Mouse (Mus musculus): ENCODE measurements around the gene Fam186b. TPM values are rescaled to one million over a fixed set of nuclear protein-coding genes. Genes with fewer than 3 reads are reported as not detected.
A peak's percentile ranks its signal among the peaks of the same experiment; 100 is the strongest.

The Fam186b gene
- polyA plus RNA-seq, 1 experiment from 2014 or later: 0.56 TPM

- Histone ChIP-seq H3K9ac (0 out of 2 replicates have a peak overlapping the region, but pooled peaks have one; percentile 26), H3K9me3 (no peaks in the 10 kb centered on the region), H3K4me3 (no peak overlapping the region), H3K36me3 (peaks cover 21% of the 10 kb centered on the region), H3K4me1 (peaks cover 15% of the 10 kb centered on the region; the same call in 1 of the 2 replicates), H3K27me3 (replicated peaks) (no peaks in the 10 kb centered on the region), H3K27ac (peak overlapping the region; percentile 34), H3K4me2 (replicated peaks) (no peak overlapping the region)
- ATAC-seq (ENCODE audit: low FRiP score, low read depth): no peak
- 60% methylated on average over 9 of the region's 9 CpGs for WGBS
Measured at GRCm38 (mm10) chr15:99332921-99333675, 37.4 kb upstream of the Fam186b start.

- H3K4me2 ChIP-seq (replicated peaks): no peak overlapping the region
- H3K4me3 ChIP-seq: no peak overlapping the region
- H3K9me3 ChIP-seq: no peaks in the 10 kb centered on the region
- no peaks in the 10 kb centered on the region for H3K27me3 ChIP-seq (replicated peaks)
- H3K9ac ChIP-seq: no peak overlapping the region
- H3K27ac ChIP-seq: no peak overlapping the region
- peaks cover 15% of the 10 kb centered on the region; the same call in 1 of the 2 replicates for H3K4me1 ChIP-seq
- ATAC-seq (ENCODE audit: low FRiP score, low read depth): no peak
- peaks cover 30% of the 10 kb centered on the region for H3K36me3 ChIP-seq
Measured at GRCm38 (mm10) chr15:99332111-99332510, 36.4 kb upstream of the Fam186b start.

GRCm38 (mm10) chr15:99331341-99331740, 35.7 kb upstream of the Fam186b start:
- Histone ChIP-seq H3K27ac (no peak overlapping the region), H3K4me2 (replicated peaks) (no peak overlapping the region), H3K9ac (no peak overlapping the region), H3K27me3 (replicated peaks) (no peaks in the 10 kb centered on the region), H3K36me3 (peaks cover 33% of the 10 kb centered on the region), H3K4me3 (no peak overlapping the region), H3K9me3 (no peaks in the 10 kb centered on the region), H3K4me1 (peaks cover 15% of the 10 kb centered on the region; the same call in 1 of the 2 replicates)
- WGBS: 71% methylated on average over 5 of the region's 5 CpGs
- no peak for ATAC-seq (ENCODE audit: low FRiP score, low read depth)

DNA sequence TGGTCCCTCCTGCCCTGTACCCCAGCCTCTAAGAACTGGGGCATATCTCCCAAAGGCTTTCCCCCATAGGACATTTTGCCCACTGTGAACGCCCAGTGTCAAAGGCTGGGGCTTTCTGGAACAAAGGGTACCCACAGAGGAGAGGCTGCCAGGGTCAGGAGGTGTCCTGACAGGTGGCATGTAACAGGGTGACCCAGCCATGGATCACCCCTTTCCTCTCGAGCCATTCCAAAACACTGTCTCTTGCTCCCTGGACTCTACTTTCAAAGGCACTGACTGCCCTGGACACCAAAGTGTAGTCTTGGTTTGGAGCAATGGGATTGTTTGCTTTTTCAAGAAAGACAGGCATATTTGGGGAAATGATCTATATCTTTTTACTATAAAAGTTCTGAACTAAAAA, 34.6 kb upstream of the Fam186b start:
- Histone ChIP-seq H3K4me2 (replicated peaks) (no peak overlapping the region), H3K9me3 (no peaks in the 10 kb centered on the region), H3K4me1 (peaks cover 15% of the 10 kb centered on the region; the same call in 1 of the 2 replicates), H3K36me3 (peaks cover 37% of the 10 kb centered on the region), H3K9ac (no peak overlapping the region), H3K4me3 (no peak overlapping the region), H3K27ac (no peak overlapping the region), H3K27me3 (replicated peaks) (no peaks in the 10 kb centered on the region)
- WGBS: 82% methylated on average over 2 of the region's 2 CpGs
- no peak for ATAC-seq (ENCODE audit: low FRiP score, low read depth)

DNA sequence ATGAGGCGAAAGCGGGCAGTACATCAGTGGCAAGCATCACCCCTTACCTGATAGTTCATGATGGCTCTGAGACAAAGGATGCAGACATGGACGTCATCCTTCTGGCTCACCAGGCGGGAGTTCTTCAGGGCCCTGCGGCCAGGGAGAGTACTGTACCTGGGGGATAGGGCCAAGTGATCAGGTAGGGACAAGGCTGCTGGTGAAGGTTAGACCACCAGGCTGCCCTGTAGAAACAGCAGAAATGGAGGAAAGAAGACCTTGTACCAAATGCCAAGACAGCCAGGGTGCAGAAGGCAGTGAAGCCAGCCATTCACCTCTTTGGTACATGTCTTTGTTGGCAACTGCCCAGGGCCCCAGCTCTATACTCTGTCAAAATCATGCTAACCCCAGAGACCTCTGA, 32.3 kb upstream of the Fam186b start:
- Histone ChIP-seq H3K9me3 (no peaks in the 10 kb centered on the region), H3K27ac (no peak overlapping the region), H3K36me3 (peaks cover 53% of the 10 kb centered on the region), H3K4me1 (peaks cover 8% of the 10 kb centered on the region; the same call in 1 of the 2 replicates), H3K27me3 (replicated peaks) (no peaks in the 10 kb centered on the region), H3K4me2 (replicated peaks) (no peak overlapping the region), H3K4me3 (no peak overlapping the region), H3K9ac (no peak overlapping the region)
- ATAC-seq (ENCODE audit: low FRiP score, low read depth): no peak
- WGBS: 95% methylated on average over 5 of the region's 5 CpGs

DNA sequence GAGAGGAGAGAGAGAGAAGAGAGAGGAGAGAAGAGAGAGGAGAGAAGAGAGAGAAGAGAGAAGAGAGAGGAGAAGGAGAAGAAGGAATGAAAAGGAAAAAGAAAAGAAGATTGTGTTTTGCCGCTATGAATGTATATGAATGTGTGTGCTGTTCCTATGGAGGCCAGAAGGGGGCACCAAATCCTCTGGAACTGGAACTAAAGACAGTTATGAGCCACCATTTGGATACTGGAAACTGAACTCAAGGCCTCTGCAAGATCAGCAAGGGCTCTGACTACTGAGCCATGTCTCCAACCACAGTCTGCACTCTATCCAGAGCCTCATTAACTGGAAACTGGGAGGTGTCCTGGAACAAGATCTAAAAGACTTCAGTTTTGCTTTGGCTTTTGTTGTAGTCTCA, 31.3 kb upstream of the Fam186b start:
- no peak overlapping the region for H3K4me2 ChIP-seq (replicated peaks)
- peaks cover 61% of the 10 kb centered on the region for H3K36me3 ChIP-seq
- H3K4me3 ChIP-seq: no peak overlapping the region
- peaks cover under 1% of the 10 kb centered on the region; the same call in 1 of the 2 replicates for H3K4me1 ChIP-seq
- H3K27ac ChIP-seq: no peak overlapping the region
- 73% methylated on average over 1 of the region's 1 CpGs for WGBS
- no peaks in the 10 kb centered on the region for H3K27me3 ChIP-seq (replicated peaks)
- H3K9me3 ChIP-seq: no peaks in the 10 kb centered on the region
- no peak overlapping the region for H3K9ac ChIP-seq
- no peak for ATAC-seq (ENCODE audit: low FRiP score, low read depth)

GRCm38 (mm10) chr15:99326407-99326806, 30.7 kb upstream of the Fam186b start:
- Histone ChIP-seq H3K4me2 (replicated peaks) (no peak overlapping the region), H3K9me3 (no peaks in the 10 kb centered on the region), H3K4me3 (no peak overlapping the region), H3K27ac (no peak overlapping the region), H3K9ac (no peak overlapping the region), H3K36me3 (peaks cover 67% of the 10 kb centered on the region), H3K4me1 (no peaks in the 10 kb centered on the region), H3K27me3 (replicated peaks) (no peaks in the 10 kb centered on the region)
- no peak for ATAC-seq (ENCODE audit: low FRiP score, low read depth)
- 52% methylated on average over 2 of the region's 2 CpGs for WGBS

- H3K4me2 ChIP-seq (replicated peaks): no peak overlapping the region
- H3K9ac ChIP-seq: no peak overlapping the region
- no peak for ATAC-seq (ENCODE audit: low FRiP score, low read depth)
- peaks cover 75% of the 10 kb centered on the region for H3K36me3 ChIP-seq
- no peaks in the 10 kb centered on the region for H3K27me3 ChIP-seq (replicated peaks)
- no peak overlapping the region for H3K27ac ChIP-seq
- H3K9me3 ChIP-seq: no peaks in the 10 kb centered on the region
- H3K4me3 ChIP-seq: no peak overlapping the region
- 94% methylated on average over 6 of the region's 6 CpGs for WGBS
- no peaks in the 10 kb centered on the region for H3K4me1 ChIP-seq
Measured at GRCm38 (mm10) chr15:99325598-99325997, 29.9 kb upstream of the Fam186b start.

GRCm38 (mm10) chr15:99324151-99324550, 28.5 kb upstream of the Fam186b start:
- H3K9me3 ChIP-seq: no peaks in the 10 kb centered on the region
- no peak overlapping the region for H3K9ac ChIP-seq
- no peak overlapping the region for H3K4me3 ChIP-seq
- peaks cover 81% of the 10 kb centered on the region for H3K36me3 ChIP-seq
- ATAC-seq (ENCODE audit: low FRiP score, low read depth): no peak
- H3K4me2 ChIP-seq (replicated peaks): no peak overlapping the region
- no peaks in the 10 kb centered on the region for H3K27me3 ChIP-seq (replicated peaks)
- H3K27ac ChIP-seq: no peak overlapping the region
- no peaks in the 10 kb centered on the region for H3K4me1 ChIP-seq
- WGBS: 85% methylated on average over 9 of the region's 9 CpGs

GRCm38 (mm10) chr15:99320978-99321377, 25.3 kb upstream of the Fam186b start:
- Histone ChIP-seq H3K4me2 (replicated peaks) (no peak overlapping the region), H3K4me3 (no peak overlapping the region), H3K9me3 (no peaks in the 10 kb centered on the region), H3K36me3 (peaks cover 87% of the 10 kb centered on the region), H3K27ac (no peak overlapping the region), H3K4me1 (no peaks in the 10 kb centered on the region), H3K27me3 (replicated peaks) (no peaks in the 10 kb centered on the region), H3K9ac (no peak overlapping the region)
- no peak for ATAC-seq (ENCODE audit: low FRiP score, low read depth)
- 89% methylated on average over 9 of the region's 9 CpGs for WGBS

- no peaks in the 10 kb centered on the region for H3K9me3 ChIP-seq
- H3K9ac ChIP-seq: no peak overlapping the region
- no peak overlapping the region for H3K27ac ChIP-seq
- no peak for ATAC-seq (ENCODE audit: low FRiP score, low read depth)
- H3K4me3 ChIP-seq: no peak overlapping the region
- H3K4me2 ChIP-seq (replicated peaks): no peak overlapping the region
- H3K27me3 ChIP-seq (replicated peaks): no peaks in the 10 kb centered on the region
- H3K36me3 ChIP-seq: peaks cover 89% of the 10 kb centered on the region
- 84% methylated on average over 10 of the region's 10 CpGs for WGBS
- no peaks in the 10 kb centered on the region for H3K4me1 ChIP-seq
Measured at GRCm38 (mm10) chr15:99320168-99320674, 24.5 kb upstream of the Fam186b start.

- Histone ChIP-seq H3K4me3 (no peak overlapping the region), H3K4me2 (replicated peaks) (no peak overlapping the region), H3K4me1 (no peaks in the 10 kb centered on the region), H3K9me3 (no peaks in the 10 kb centered on the region), H3K36me3 (peaks cover 93% of the 10 kb centered on the region), H3K27ac (no peak overlapping the region), H3K9ac (no peak overlapping the region), H3K27me3 (replicated peaks) (no peaks in the 10 kb centered on the region)
- WGBS: 75% methylated on average over 3 of the region's 3 CpGs
- ATAC-seq (ENCODE audit: low FRiP score, low read depth): no peak
Measured at GRCm38 (mm10) chr15:99319411-99319871, 23.8 kb upstream of the Fam186b start.

Data from neural tube, embryonic 12.5 days (tissue).